Mouse (Mus musculus) layer of hippocampus, adult 2 months (tissue): ENCODE results near the gene Dynll1. TPM values are rescaled to one million over a fixed set of nuclear protein-coding genes. Genes with fewer than 3 reads are reported as not detected.
"Not testable (repeated sequence)": the region's sequence is repeated elsewhere in the genome, so short reads cannot be mapped to it uniquely, and the experiment has no call there.

Source experiments
- DNase-seq, 2 experiments: peaks; one replicate each; pipeline ENCODE4 v3.0.0; 2022; ENCODE audit warnings: low spot score in 2 of 2
- H3K27ac ChIP-seq: fragments of 200-600 bp; 2 replicates; pipeline ENCODE4 v1.8.1; 2022
- H3K4me3 ChIP-seq: fragments of 200-600 bp; 2 replicates; pipeline ENCODE4 v1.8.1; 2022; ENCODE audit warnings: mild to moderate bottlenecking
- CTCF ChIP-seq: fragments of 200-600 bp; conservative IDR thresholded peaks from 2 replicates; pipeline ENCODE4 v1.8.1; 2022; ENCODE audit warnings: antibody characterized with exemption, mild to moderate bottlenecking, moderate library complexity
- total RNA-seq, 2 experiments: library from RNA; stranded (reverse); gene quantifications; 2 replicates each; pipeline ENCODE4 v1.2.3; 2021

Gene Dynll1
- total RNA-seq, 2 experiments from 2014 or later, result 727 to 730 TPM

- Histone ChIP-seq H3K27ac (peak within 1 kb of the TSS; percentile 95), H3K4me3 (peak within 1 kb of the TSS; percentile 92)
- TF ChIP-seq CTCF, result no peak
- peak; percentile 94 to 96 for DNase-seq
Measured at GRCm38 (mm10) chr5:115326875-115327609, 26.2 kb upstream of the Dynll1 start, which contains the start of gene Srsf9. Srsf9 (plus strand) TSS chr5:115327177.

- peak overlapping the region; percentile 92 for H3K4me3 ChIP-seq
- peak overlapping the region; percentile 95 for H3K27ac ChIP-seq
- DNase-seq, result no peak
- TF ChIP-seq CTCF, result no peak
Measured at GRCm38 (mm10) chr5:115326256-115326831, 25.5 kb upstream of the Dynll1 start.

- peak; percentile 64 to 81 for DNase-seq
- Histone ChIP-seq H3K4me3 (peak overlapping the region; percentile 56), H3K27ac (peak overlapping the region; percentile 92)
- peak; percentile 71 for TF ChIP-seq CTCF
Measured at GRCm38 (mm10) chr5:115319004-115319940, 18.5 kb upstream of the Dynll1 start.

- peak overlapping the region; percentile 92 for H3K27ac ChIP-seq
- DNase-seq, result no peak
- 0 out of 2 replicates have a peak, but pooled peaks have one; percentile 9 for TF ChIP-seq CTCF
- no peak overlapping the region for H3K4me3 ChIP-seq
Measured at GRCm38 (mm10) chr5:115317645-115318328, 17.0 kb upstream of the Dynll1 start.

GRCm38 (mm10) chr5:115316968-115317644 is 16.3 kb upstream of the Dynll1 start:
- no peak for DNase-seq
- Histone ChIP-seq H3K4me3 (no peak overlapping the region), H3K27ac (peak overlapping the region; percentile 92)
- TF ChIP-seq CTCF, result no peak

GRCm38 (mm10) chr5:115313668-115313943 is 12.8 kb upstream of the Dynll1 start:
- H3K27ac ChIP-seq, result no peak overlapping the region
- no peak for DNase-seq
- no peak for TF ChIP-seq CTCF
- no peak overlapping the region for H3K4me3 ChIP-seq

GRCm38 (mm10) chr5:115312816-115313667 is 12.2 kb upstream of the Dynll1 start:
- no peak for TF ChIP-seq CTCF
- no peak overlapping the region for H3K27ac ChIP-seq
- no peak overlapping the region for H3K4me3 ChIP-seq
- DNase-seq, result no peak

- Histone ChIP-seq H3K27ac (no peak overlapping the region), H3K4me3 (no peak overlapping the region)
- no peak for TF ChIP-seq CTCF
- DNase-seq, result no peak
Measured at GRCm38 (mm10) chr5:115312354-115312753, 11.6 kb upstream of the Dynll1 start.

- DNase-seq, H3K4me3 ChIP-seq, H3K27ac ChIP-seq: not testable (repeated sequence)
Measured at GRCm38 (mm10) chr5:115302190-115302589, 1.4 kb upstream of the Dynll1 start.

- TF ChIP-seq CTCF, result no peak
- Histone ChIP-seq H3K4me3 (peak overlapping the region; percentile 77), H3K27ac (peak overlapping the region; percentile 84)
- DNase-seq, result no peak
Measured at GRCm38 (mm10) chr5:115301615-115302014, 816 bp upstream of the Dynll1 start.

- Histone ChIP-seq H3K27ac (peak overlapping the region; percentile 93), H3K4me3 (peak overlapping the region; percentile 77)
- TF ChIP-seq CTCF, result peak; percentile 47
- peak; percentile 53 to 65 for DNase-seq
Measured at GRCm38 (mm10) chr5:115300035-115300744, 609 bp downstream of the Dynll1 start.
